Mouse (Mus musculus): ENCODE measurements at regions not wholly inside any gene's neighbourhood (a gene's known extent, or its start where the extent isn't known, plus 50 kb on each side); places are given as distances from the start of the nearest gene placed in this dataset.
"Not testable (repeated sequence)": the region's sequence is repeated elsewhere in the genome, so short reads cannot be mapped to it uniquely, and the experiment has no call there.

DNA sequence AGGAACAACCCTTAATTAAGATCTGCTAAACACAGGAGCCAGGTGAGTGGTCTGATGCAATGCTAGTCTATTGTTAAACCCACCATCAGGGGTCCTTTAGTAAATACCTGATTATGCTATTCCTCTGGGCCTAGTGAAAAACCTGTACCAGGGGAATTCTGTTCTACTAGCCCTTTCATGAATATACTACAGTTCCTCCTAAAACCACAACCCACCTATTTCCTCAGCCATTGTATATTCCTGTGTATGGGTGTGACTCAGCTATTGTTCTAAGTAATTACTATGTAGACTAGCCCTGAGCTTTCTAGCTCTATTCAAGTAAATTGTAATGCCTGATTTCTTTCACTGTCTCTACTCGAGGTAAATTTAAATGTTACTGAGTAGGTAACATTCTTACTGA, 57.0 kb upstream of the Egfem1 start:
- not testable (repeated sequence) for DNase-seq (ENCODE audit: low spot score); ATAC-seq

DNA sequence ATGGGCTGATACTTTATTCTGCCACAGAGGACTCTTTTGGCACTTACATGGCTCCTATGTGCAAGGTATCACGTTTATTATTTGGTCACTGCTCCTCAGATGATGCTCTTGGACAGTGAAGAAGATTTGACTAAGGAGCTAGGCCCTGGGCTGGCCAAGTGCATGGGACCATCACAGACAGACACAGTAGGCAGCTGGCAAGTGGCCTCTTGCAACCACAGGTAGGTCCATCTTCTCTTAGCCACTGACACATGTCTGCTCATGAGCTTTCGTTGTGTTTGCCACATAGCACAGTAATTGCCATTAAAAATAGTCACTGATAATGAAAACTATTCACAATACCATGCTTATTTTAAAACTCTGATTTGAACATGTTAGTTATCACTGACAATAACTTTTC, 54.1 kb upstream of the Egfem1 start:
- H3K9ac ChIP-seq (ENCODE audit: low read length) = no peak overlapping the region
- no peaks in the 10 kb centered on the region for H3K27me3 ChIP-seq (replicated peaks; ENCODE audit: control insufficient read depth, insufficient read depth, low read length)
- no peak for ATAC-seq
- no peak overlapping the region for H3K4me3 ChIP-seq (ENCODE audit: low read depth, low read length)
- H3K27ac ChIP-seq (ENCODE audit: low read depth, low read length) = no peak overlapping the region
- 82% methylated on average over 2 of the region's 2 CpGs for WGBS
- H3K4me1 ChIP-seq (ENCODE audit: control insufficient read depth, insufficient read depth, low read length) = 0 out of 2 replicates have a peak, but pooled peaks cover 3% of the 10 kb centered on the region
- H3K4me2 ChIP-seq (ENCODE audit: low read length) = no peak overlapping the region
- DNase-seq (ENCODE audit: low spot score) = no peak
- H3K9me3 ChIP-seq (replicated peaks; ENCODE audit: control insufficient read depth, low read length) = no peaks in the 10 kb centered on the region
- no peaks in the 10 kb centered on the region for H3K36me3 ChIP-seq (ENCODE audit: control insufficient read depth, insufficient read depth, low read length)

More for the DNA sequence above, 57.0 kb upstream of the Egfem1 start:
- H3K36me3 ChIP-seq (ENCODE audit: control insufficient read depth, insufficient read depth, low read length); H3K27ac ChIP-seq (ENCODE audit: low read depth, low read length); H3K4me2 ChIP-seq (ENCODE audit: low read length); H3K4me3 ChIP-seq (ENCODE audit: low read depth, low read length); H3K9me3 ChIP-seq (replicated peaks; ENCODE audit: control insufficient read depth, low read length); H3K27me3 ChIP-seq (replicated peaks; ENCODE audit: control insufficient read depth, insufficient read depth, low read length); H3K9ac ChIP-seq (ENCODE audit: low read length); H3K4me1 ChIP-seq (ENCODE audit: control insufficient read depth, insufficient read depth, low read length): not testable (repeated sequence)
- WGBS = 44% methylated on average over 1 of the region's 1 CpGs

DNA sequence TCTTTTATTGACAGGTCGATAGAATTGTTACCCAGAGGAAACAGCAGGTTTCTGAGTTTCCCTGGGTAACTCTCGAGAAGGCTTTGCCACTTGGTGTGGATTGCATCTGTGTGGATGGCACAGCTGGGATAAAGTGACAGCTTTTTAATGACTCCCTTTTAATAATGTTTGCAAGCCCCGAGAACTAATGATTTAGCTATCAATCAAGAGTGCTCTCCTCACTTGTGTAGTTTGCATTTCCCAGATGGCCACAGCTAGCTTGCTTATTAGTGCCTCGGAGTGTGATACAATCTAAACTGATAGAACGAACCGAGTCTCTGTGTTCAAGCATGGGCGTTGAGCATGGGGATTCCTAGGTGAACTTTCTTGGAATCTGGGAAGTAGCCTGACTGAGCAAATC, 51.0 kb upstream of the Egfem1 start:
- H3K4me3 ChIP-seq (ENCODE audit: low read depth, low read length) = no peak overlapping the region
- no peaks in the 10 kb centered on the region for H3K36me3 ChIP-seq (ENCODE audit: control insufficient read depth, insufficient read depth, low read length)
- H3K9ac ChIP-seq (ENCODE audit: low read length) = no peak overlapping the region
- H3K4me2 ChIP-seq (ENCODE audit: low read length) = no peak overlapping the region
- H3K27me3 ChIP-seq (replicated peaks; ENCODE audit: control insufficient read depth, insufficient read depth, low read length) = no peaks in the 10 kb centered on the region
- DNase-seq (ENCODE audit: low spot score) (peak; percentile 69), ATAC-seq (peak; percentile 72)
- H3K4me1 ChIP-seq (ENCODE audit: control insufficient read depth, insufficient read depth, low read length) = 0 out of 2 replicates have a peak, but pooled peaks cover 3% of the 10 kb centered on the region
- WGBS = 32% methylated on average over 7 of the region's 7 CpGs
- H3K27ac ChIP-seq (ENCODE audit: low read depth, low read length) = no peak overlapping the region
- no peaks in the 10 kb centered on the region for H3K9me3 ChIP-seq (replicated peaks; ENCODE audit: control insufficient read depth, low read length)

DNA sequence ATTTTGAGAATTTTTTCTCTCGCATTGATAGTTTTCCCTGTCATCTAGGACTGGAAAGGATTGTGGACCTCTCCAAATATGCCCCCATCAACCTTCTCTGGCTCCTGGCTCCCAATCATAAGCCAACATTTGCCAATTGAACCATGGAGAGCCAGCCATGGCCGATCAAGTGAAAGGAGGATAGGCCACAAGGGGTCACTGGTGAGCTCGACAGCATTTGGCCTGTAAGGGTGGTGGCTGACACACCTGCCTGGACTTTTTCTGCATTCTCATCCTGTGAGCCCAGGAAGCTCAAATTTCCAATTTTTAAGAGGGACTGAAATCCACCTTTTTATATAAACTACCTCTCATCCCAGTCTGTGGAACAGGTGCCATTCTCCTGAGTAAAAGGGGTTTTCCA, 50.0 kb upstream of the Egfem1 start:
- no peaks in the 10 kb centered on the region for H3K27me3 ChIP-seq (replicated peaks; ENCODE audit: control insufficient read depth, insufficient read depth, low read length)
- DNase-seq (ENCODE audit: low spot score) (peak; percentile 15), ATAC-seq (no peak)
- H3K9ac ChIP-seq (ENCODE audit: low read length) = no peak overlapping the region
- H3K36me3 ChIP-seq (ENCODE audit: control insufficient read depth, insufficient read depth, low read length) = no peaks in the 10 kb centered on the region
- H3K4me2 ChIP-seq (ENCODE audit: low read length) = no peak overlapping the region
- H3K4me1 ChIP-seq (ENCODE audit: control insufficient read depth, insufficient read depth, low read length) = 0 out of 2 replicates have a peak, but pooled peaks cover 3% of the 10 kb centered on the region
- H3K4me3 ChIP-seq (ENCODE audit: low read depth, low read length) = no peak overlapping the region
- H3K27ac ChIP-seq (ENCODE audit: low read depth, low read length) = no peak overlapping the region
- H3K9me3 ChIP-seq (replicated peaks; ENCODE audit: control insufficient read depth, low read length) = no peaks in the 10 kb centered on the region
- 49% methylated on average over 3 of the region's 3 CpGs for WGBS

Measured in forebrain, embryonic 14.5 days (tissue).